Mouse (Mus musculus): ENCODE measurements at regions not wholly inside any gene's neighbourhood (a gene's known extent, or its start where the extent isn't known, plus 50 kb on each side); places are given as distances from the start of the nearest gene placed in this dataset.

DNA sequence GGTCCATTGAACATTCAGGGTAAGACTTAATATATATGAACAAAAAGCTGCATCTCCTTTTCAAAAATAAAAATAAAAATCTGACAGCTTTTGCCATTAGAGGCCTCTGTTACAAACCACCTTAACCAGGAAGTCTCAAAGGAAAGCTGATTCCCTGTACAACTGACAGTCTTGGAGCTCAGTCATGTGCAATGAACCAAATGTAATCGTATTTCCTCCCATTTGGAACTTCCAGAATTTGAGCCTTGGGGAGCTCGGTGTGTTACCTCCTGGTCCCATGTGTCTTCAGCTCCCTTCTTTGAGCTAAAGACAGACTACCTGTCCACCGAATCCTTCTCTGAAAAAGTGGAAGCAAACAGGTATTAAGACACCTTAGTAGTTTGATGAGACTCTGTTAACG, 171.9 kb upstream of the Tent5a start:
- Histone ChIP-seq H3K9ac (ENCODE audit: low read length) (no peak overlapping the region), H3K36me3 (ENCODE audit: control insufficient read depth, insufficient read depth, low read length) (no peaks in the 10 kb centered on the region), H3K27ac (replicated peaks; ENCODE audit: low read depth, low read length) (no peak overlapping the region), H3K4me2 (ENCODE audit: low read depth, severe bottlenecking) (no peak overlapping the region), H3K4me3 (ENCODE audit: low read depth, low read length) (no peak overlapping the region), H3K9me3 (ENCODE audit: control insufficient read depth, low read length) (no peaks in the 10 kb centered on the region), H3K27me3 (ENCODE audit: control insufficient read depth, insufficient read depth, low read length) (no peaks in the 10 kb centered on the region), H3K4me1 (ENCODE audit: control insufficient read depth, insufficient read depth, low read length) (no peaks in the 10 kb centered on the region)
- WGBS: 91% methylated on average over 4 of the region's 4 CpGs
- no peak for ATAC-seq (ENCODE audit: insufficient number of reproducible peaks, low FRiP score, low TSS enrichment, low read depth)
- DNase-seq (ENCODE audit: low spot score): no peak

GRCm38 (mm10) chr9:85497348-85497747, 170.2 kb upstream of the Tent5a start:
- Histone ChIP-seq H3K4me3 (ENCODE audit: low read depth, low read length) (no peak overlapping the region), H3K36me3 (ENCODE audit: control insufficient read depth, insufficient read depth, low read length) (no peaks in the 10 kb centered on the region), H3K27ac (replicated peaks; ENCODE audit: low read depth, low read length) (no peak overlapping the region), H3K27me3 (ENCODE audit: control insufficient read depth, insufficient read depth, low read length) (no peaks in the 10 kb centered on the region), H3K4me1 (ENCODE audit: control insufficient read depth, insufficient read depth, low read length) (no peaks in the 10 kb centered on the region), H3K9ac (ENCODE audit: low read length) (no peak overlapping the region), H3K4me2 (ENCODE audit: low read depth, severe bottlenecking) (no peak overlapping the region), H3K9me3 (ENCODE audit: control insufficient read depth, low read length) (no peaks in the 10 kb centered on the region)
- WGBS: 85% methylated on average over 1 of the region's 1 CpGs
- no peak for DNase-seq (ENCODE audit: low spot score)
- no peak for ATAC-seq (ENCODE audit: insufficient number of reproducible peaks, low FRiP score, low TSS enrichment, low read depth)

GRCm38 (mm10) chr9:85496506-85497239, 169.5 kb upstream of the Tent5a start:
- H3K4me1 ChIP-seq (ENCODE audit: control insufficient read depth, insufficient read depth, low read length): no peaks in the 10 kb centered on the region
- DNase-seq (ENCODE audit: low spot score) (no peak), ATAC-seq (ENCODE audit: insufficient number of reproducible peaks, low FRiP score, low TSS enrichment, low read depth) (no peak)
- H3K27ac ChIP-seq (replicated peaks; ENCODE audit: low read depth, low read length): no peak overlapping the region
- H3K9ac ChIP-seq (ENCODE audit: low read length): no peak overlapping the region
- 70% methylated on average over 8 of the region's 8 CpGs for WGBS
- H3K4me2 ChIP-seq (ENCODE audit: low read depth, severe bottlenecking): no peak overlapping the region
- H3K36me3 ChIP-seq (ENCODE audit: control insufficient read depth, insufficient read depth, low read length): no peaks in the 10 kb centered on the region
- no peaks in the 10 kb centered on the region for H3K27me3 ChIP-seq (ENCODE audit: control insufficient read depth, insufficient read depth, low read length)
- no peaks in the 10 kb centered on the region for H3K9me3 ChIP-seq (ENCODE audit: control insufficient read depth, low read length)
- no peak overlapping the region for H3K4me3 ChIP-seq (ENCODE audit: low read depth, low read length)

DNA sequence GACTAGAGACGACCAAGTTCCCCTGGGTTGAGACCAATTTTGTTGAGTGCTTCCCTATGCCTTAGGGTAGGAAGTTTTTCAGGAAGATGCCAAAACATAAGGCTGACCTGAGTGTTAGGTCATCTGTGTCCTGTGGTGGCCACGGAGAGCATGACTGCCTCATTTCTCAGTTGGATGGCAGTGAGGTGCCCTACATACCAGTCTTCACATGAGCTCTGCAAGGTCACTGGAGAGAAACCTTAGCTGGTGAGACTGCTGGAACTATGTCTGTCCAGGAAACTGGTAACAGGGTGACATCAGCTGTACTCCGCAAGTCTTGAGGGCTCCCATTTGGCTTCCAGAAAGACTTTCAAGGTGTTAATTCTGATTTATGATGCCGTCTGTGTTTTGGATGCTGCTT, 167.9 kb upstream of the Tent5a start:
- Histone ChIP-seq H3K9me3 (ENCODE audit: control insufficient read depth, low read length) (no peaks in the 10 kb centered on the region), H3K9ac (ENCODE audit: low read length) (no peak overlapping the region), H3K4me1 (ENCODE audit: control insufficient read depth, insufficient read depth, low read length) (no peaks in the 10 kb centered on the region), H3K4me2 (ENCODE audit: low read depth, severe bottlenecking) (no peak overlapping the region), H3K36me3 (ENCODE audit: control insufficient read depth, insufficient read depth, low read length) (no peaks in the 10 kb centered on the region), H3K27ac (replicated peaks; ENCODE audit: low read depth, low read length) (no peak overlapping the region), H3K27me3 (ENCODE audit: control insufficient read depth, insufficient read depth, low read length) (no peaks in the 10 kb centered on the region), H3K4me3 (ENCODE audit: low read depth, low read length) (no peak overlapping the region)
- no peak for ATAC-seq (ENCODE audit: insufficient number of reproducible peaks, low FRiP score, low TSS enrichment, low read depth)
- WGBS: 60% methylated on average over 4 of the region's 4 CpGs
- DNase-seq (ENCODE audit: low spot score): no peak

DNA sequence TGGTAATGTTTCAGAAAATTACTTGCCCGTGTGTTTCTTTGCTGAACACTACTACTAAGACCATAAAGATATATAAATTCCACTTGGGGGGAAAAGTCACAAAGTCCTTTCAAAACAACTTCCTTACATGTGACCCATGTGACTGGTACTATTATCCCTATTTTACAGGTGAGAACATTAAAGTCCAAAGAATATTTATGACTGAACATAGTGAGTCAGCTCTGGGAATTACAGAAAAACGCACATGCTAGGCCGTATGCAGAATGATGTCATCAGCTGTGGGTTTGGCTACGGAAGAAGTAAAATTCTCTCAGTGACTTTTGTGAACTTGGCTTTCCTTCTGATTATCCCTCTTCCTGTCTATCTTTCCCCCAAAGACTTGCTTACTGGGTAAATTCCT, 166.6 kb upstream of the Tent5a start:
- no peak overlapping the region for H3K4me3 ChIP-seq (ENCODE audit: low read depth, low read length)

DNA sequence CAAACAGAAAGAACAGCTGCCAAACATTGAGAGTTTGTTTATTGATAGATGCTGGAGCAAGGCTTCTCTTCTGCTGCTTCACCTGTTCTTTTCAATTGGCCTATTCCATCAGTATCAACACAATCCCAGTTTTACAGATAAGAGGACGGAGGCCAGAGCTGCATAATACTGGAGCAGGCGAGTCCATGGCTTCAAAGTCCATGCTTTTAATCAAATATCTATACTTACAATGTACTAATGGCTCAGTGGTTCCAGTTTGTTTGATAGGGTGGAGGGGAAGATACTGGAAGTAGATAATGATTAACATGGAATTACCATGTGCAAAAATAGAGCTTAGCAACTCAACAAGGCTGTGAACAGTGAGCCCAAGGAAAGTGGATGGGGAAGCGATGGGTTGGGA, 163.2 kb upstream of the Tent5a start:
- Histone ChIP-seq H3K9me3 (ENCODE audit: control insufficient read depth, low read length) (no peaks in the 10 kb centered on the region), H3K36me3 (ENCODE audit: control insufficient read depth, insufficient read depth, low read length) (no peaks in the 10 kb centered on the region), H3K4me3 (ENCODE audit: low read depth, low read length) (no peak overlapping the region), H3K27me3 (ENCODE audit: control insufficient read depth, insufficient read depth, low read length) (no peaks in the 10 kb centered on the region), H3K4me2 (ENCODE audit: low read depth, severe bottlenecking) (no peak overlapping the region), H3K27ac (replicated peaks; ENCODE audit: low read depth, low read length) (no peak overlapping the region), H3K4me1 (ENCODE audit: control insufficient read depth, insufficient read depth, low read length) (no peaks in the 10 kb centered on the region), H3K9ac (ENCODE audit: low read length) (no peak overlapping the region)
- DNase-seq (ENCODE audit: low spot score): no peak
- 89% methylated on average over 3 of the region's 3 CpGs for WGBS
- ATAC-seq (ENCODE audit: insufficient number of reproducible peaks, low FRiP score, low TSS enrichment, low read depth): no peak

More for the DNA sequence above, 166.6 kb upstream of the Tent5a start:
- WGBS: 85% methylated on average over 4 of the region's 4 CpGs
- H3K4me1 ChIP-seq (ENCODE audit: control insufficient read depth, insufficient read depth, low read length): no peaks in the 10 kb centered on the region
- H3K4me2 ChIP-seq (ENCODE audit: low read depth, severe bottlenecking): no peak overlapping the region
- no peaks in the 10 kb centered on the region for H3K9me3 ChIP-seq (ENCODE audit: control insufficient read depth, low read length)
- H3K27ac ChIP-seq (replicated peaks; ENCODE audit: low read depth, low read length): no peak overlapping the region
- ATAC-seq (ENCODE audit: insufficient number of reproducible peaks, low FRiP score, low TSS enrichment, low read depth) (no peak), DNase-seq (ENCODE audit: low spot score) (no peak)
- H3K36me3 ChIP-seq (ENCODE audit: control insufficient read depth, insufficient read depth, low read length): no peaks in the 10 kb centered on the region
- no peaks in the 10 kb centered on the region for H3K27me3 ChIP-seq (ENCODE audit: control insufficient read depth, insufficient read depth, low read length)
- H3K9ac ChIP-seq (ENCODE audit: low read length): no peak overlapping the region

DNA sequence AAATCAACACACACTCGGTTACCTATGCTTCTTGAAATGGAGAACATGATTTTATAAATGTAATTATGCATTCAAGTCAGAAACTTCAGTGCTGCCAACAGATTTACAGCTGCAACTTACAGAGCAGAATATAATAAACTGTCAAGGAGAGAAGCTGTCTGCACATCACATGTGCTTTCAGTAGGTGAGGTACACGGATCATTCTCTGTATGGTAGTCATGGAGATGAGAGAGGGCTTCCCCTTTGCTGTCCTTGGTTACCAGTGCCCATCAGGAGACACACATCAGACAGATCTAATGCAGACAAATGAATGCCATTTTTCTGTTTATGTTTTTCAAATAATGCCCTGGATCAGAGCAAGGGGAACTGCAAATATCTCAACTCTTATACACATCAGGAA, 160.8 kb upstream of the Tent5a start:
- no peaks in the 10 kb centered on the region for H3K27me3 ChIP-seq (ENCODE audit: control insufficient read depth, insufficient read depth, low read length)
- ATAC-seq (ENCODE audit: insufficient number of reproducible peaks, low FRiP score, low TSS enrichment, low read depth): no peak
- H3K36me3 ChIP-seq (ENCODE audit: control insufficient read depth, insufficient read depth, low read length): no peaks in the 10 kb centered on the region
- no peak overlapping the region for H3K9ac ChIP-seq (ENCODE audit: low read length)
- 66% methylated on average over 2 of the region's 2 CpGs for WGBS
- no peak for DNase-seq (ENCODE audit: low spot score)
- no peak overlapping the region for H3K4me3 ChIP-seq (ENCODE audit: low read depth, low read length)
- no peaks in the 10 kb centered on the region for H3K9me3 ChIP-seq (ENCODE audit: control insufficient read depth, low read length)
- no peak overlapping the region for H3K27ac ChIP-seq (replicated peaks; ENCODE audit: low read depth, low read length)
- H3K4me2 ChIP-seq (ENCODE audit: low read depth, severe bottlenecking): no peak overlapping the region
- H3K4me1 ChIP-seq (ENCODE audit: control insufficient read depth, insufficient read depth, low read length): no peaks in the 10 kb centered on the region

GRCm38 (mm10) chr9:85487052-85487668, 160.0 kb upstream of the Tent5a start:
- no peak overlapping the region for H3K9ac ChIP-seq (ENCODE audit: low read length)
- no peaks in the 10 kb centered on the region for H3K36me3 ChIP-seq (ENCODE audit: control insufficient read depth, insufficient read depth, low read length)
- no peak for DNase-seq (ENCODE audit: low spot score)
- H3K27ac ChIP-seq (replicated peaks; ENCODE audit: low read depth, low read length): no peak overlapping the region
- H3K27me3 ChIP-seq (ENCODE audit: control insufficient read depth, insufficient read depth, low read length): no peaks in the 10 kb centered on the region
- H3K9me3 ChIP-seq (ENCODE audit: control insufficient read depth, low read length): no peaks in the 10 kb centered on the region
- no peak overlapping the region for H3K4me2 ChIP-seq (ENCODE audit: low read depth, severe bottlenecking)
- 46% methylated on average over 3 of the region's 3 CpGs for WGBS
- ATAC-seq (ENCODE audit: insufficient number of reproducible peaks, low FRiP score, low TSS enrichment, low read depth): no peak
- no peaks in the 10 kb centered on the region for H3K4me1 ChIP-seq (ENCODE audit: control insufficient read depth, insufficient read depth, low read length)
- no peak overlapping the region for H3K4me3 ChIP-seq (ENCODE audit: low read depth, low read length)

DNA sequence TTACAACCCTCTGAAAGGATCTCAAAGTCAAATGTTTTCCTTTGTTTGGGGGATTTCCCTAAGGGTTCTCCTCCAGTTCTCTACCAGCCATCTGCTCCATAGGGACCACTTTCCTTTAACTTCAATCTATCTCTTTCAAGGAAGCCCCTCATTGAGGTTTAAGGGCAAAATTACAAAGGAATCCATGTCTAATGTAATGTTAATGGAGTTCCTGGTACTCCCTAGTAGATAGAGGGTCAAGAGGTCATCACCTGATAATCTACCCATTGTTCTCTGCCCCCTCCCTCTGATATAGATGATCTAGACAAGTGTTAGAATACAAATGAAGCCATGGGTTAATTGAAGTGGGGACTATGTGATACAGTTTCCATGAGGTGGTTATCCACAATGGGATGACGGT, 158.6 kb upstream of the Tent5a start:
- Histone ChIP-seq H3K9me3 (ENCODE audit: control insufficient read depth, low read length) (no peaks in the 10 kb centered on the region), H3K4me3 (ENCODE audit: low read depth, low read length) (no peak overlapping the region), H3K36me3 (ENCODE audit: control insufficient read depth, insufficient read depth, low read length) (no peaks in the 10 kb centered on the region), H3K27ac (replicated peaks; ENCODE audit: low read depth, low read length) (no peak overlapping the region), H3K4me2 (ENCODE audit: low read depth, severe bottlenecking) (no peak overlapping the region), H3K9ac (ENCODE audit: low read length) (no peak overlapping the region), H3K4me1 (ENCODE audit: control insufficient read depth, insufficient read depth, low read length) (no peaks in the 10 kb centered on the region), H3K27me3 (ENCODE audit: control insufficient read depth, insufficient read depth, low read length) (no peaks in the 10 kb centered on the region)
- DNase-seq (ENCODE audit: low spot score) (no peak), ATAC-seq (ENCODE audit: insufficient number of reproducible peaks, low FRiP score, low TSS enrichment, low read depth) (no peak)
- WGBS: 85% methylated on average over 1 of the region's 1 CpGs

Data from limb, embryonic 11.5 days (tissue).